Comparison of ENCODE assay signal across 8 mouse cellular contexts in genomic region chr2:116899615-116900272, GRCm38 (mm10). TPM values are rescaled to one million over a fixed set of nuclear protein-coding genes. Genes with fewer than 3 reads are reported as not detected.
DNase-seq lines count a peak whose midpoint lies in the region; ATAC-seq lines count a peak whose summit lies in the region.

No protein-coding gene starts in this region.

- no peaks in the 10 kb centered on the region for H3K9me3 ChIP-seq in megakaryocyte, embryonic 14.5 days

- peak; percentile 93 for DNase-seq in gastrocnemius, postnatal 10 days
- peak; percentile 89 to 100 for DNase-seq in left cerebral cortex, adult 9 months (ENCODE audit: low spot score in 2 of 2)
- peak; percentile 100 for DNase-seq in right cerebral cortex, adult 2 months (ENCODE audit: low spot score in 2 of 2)
- peak; percentile 86 for DNase-seq in urinary bladder, postnatal 14 days (ENCODE audit: low spot score)

- peak overlapping the region; percentile 89 for H3K4me3 ChIP-seq in megakaryocyte, embryonic 14.5 days (replicated peaks)

- H3K4me1 ChIP-seq in megakaryocyte, embryonic 14.5 days: peaks cover 34% of the 10 kb centered on the region

- peak; percentile 73 for ATAC-seq in activated CD4-positive, CD25-positive, alpha-beta regulatory T cell, adult 4 months
- ATAC-seq in common myeloid progenitor, adult 5-6 weeks (replicated peaks; ENCODE audit: low read depth, poor library complexity, severe bottlenecking): peak; percentile 70
- ATAC-seq in inflammation-experienced regulatory T-cells, adult 6 months: peak; percentile 56

- H3K27me3 ChIP-seq in megakaryocyte, embryonic 14.5 days (replicated peaks): peaks cover 2% of the 10 kb centered on the region

- H3K36me3 ChIP-seq in megakaryocyte, embryonic 14.5 days (replicated peaks; ENCODE audit: low read length): peaks cover 8% of the 10 kb centered on the region

RNA-seq across cellular contexts. Expression of gene Tmco5, which starts 21.3 kb away (rescaled TPM):
- polyA plus RNA-seq in activated CD4-positive, CD25-positive, alpha-beta regulatory T cell, adult 4 months (2017; shearing (Covaris generic)): not detected
- not detected in 2 replicates for total RNA-seq in common myeloid progenitor, adult 5-6 weeks (2017)
- total RNA-seq in gastrocnemius, postnatal 10 days (2021): not detected
- not detected for polyA plus RNA-seq in inflammation-experienced regulatory T-cells, adult 6 months (2017; shearing (Covaris generic))
- not detected in 2 replicates for polyA plus RNA-seq in megakaryocyte, embryonic 14.5 days (2012; ENCODE audit: insufficient read depth, low replicate concordance)

Comparison
In these comparisons a context has a peak if more than half of its experiments do, and no peak if none do; other contexts are left out.
1. Peak in every context shown above with its lines: DNase-seq, ATAC-seq and H3K4me3 ChIP-seq.